Mouse (Mus musculus): ENCODE measurements around the gene Olfr1095.

Olfr1095 gene

GRCm38 (mm10) chr2:86851596-86851995 is at the start of gene Olfr1095:
Olfr1095 (minus strand) TSS chr2:86851696.
- DNase-seq (ENCODE audit: low spot score in 2 of 2), result no peak

GRCm38 (mm10) chr2:86892116-86892515 is 40.6 kb upstream of the Olfr1095 start, which contains the start of gene Olfr1097:
Olfr1097 (minus strand) TSS chr2:86892216.
- DNase-seq (ENCODE audit: low spot score in 2 of 2), result no peak

GRCm38 (mm10) chr2:86874702-86875101 is 23.2 kb upstream of the Olfr1095 start, which contains the start of gene Gm13723:
Gm13723 (minus strand) TSS chr2:86874802.
- no peak for DNase-seq (ENCODE audit: low spot score in 2 of 2)

- no peak for DNase-seq (ENCODE audit: low spot score in 2 of 2)
Measured at GRCm38 (mm10) chr2:86824363-86824762, 27.1 kb downstream of the Olfr1095 start, which contains the start of gene Olfr1094. Olfr1094 (plus strand) TSS chr2:86824663.

- no peak for DNase-seq (ENCODE audit: low spot score in 2 of 2)
Measured at GRCm38 (mm10) chr2:86809918-86810317, 41.6 kb downstream of the Olfr1095 start, which contains the start of gene Olfr141. Olfr141 (minus strand) TSS chr2:86810018.
